Mouse (Mus musculus) brain, embryonic 14.5 days (tissue): ENCODE results near the gene Cdh16.

Source experiments
- CTCF ChIP-seq: fragments of 200-500 bp; IDR thresholded peaks from 2 replicates; pipeline ENCODE4 v1.5.1; 2012; ENCODE audit warnings: inconsistent platforms, mild to moderate bottlenecking, moderate library complexity, borderline replicate concordance; ENCODE audit not compliant: insufficient read depth, insufficient read length; ENCODE audit errors: extremely low read depth
- POLR2A ChIP-seq: fragments of 200-500 bp; IDR thresholded peaks from 2 replicates; pipeline ENCODE4 v1.6.1; 2012; ENCODE audit warnings: mild to moderate bottlenecking, inconsistent platforms, borderline replicate concordance; ENCODE audit not compliant: poor library complexity, insufficient read depth, insufficient read length, severe bottlenecking; ENCODE audit errors: extremely low read depth

GRCm38 (mm10) chr8:104630574-104630973, 6.4 kb upstream of the Cdh16 start:
- TF ChIP-seq POLR2A (no peak), CTCF (no peak)
